19 mouse cellular contexts compared by ENCODE assay signal in genomic region chr6:145139236-145139635, GRCm38 (mm10).
"Had no signal": no experiment of that assay in that cellular context is flagged by ENCODE, and none has a peak within 500 bp of the region (broad histone marks: within the 10 kb centered on the region; RNA-seq: fewer than 3 reads in every experiment).

No protein-coding gene starts in this region.

- H3K4me3 ChIP-seq: left cerebral cortex, adult 2 months; limb, embryonic 12.5 days; limb, embryonic 15.5 days; liver, embryonic 12.5 days; liver, embryonic 15.5 days; megakaryocyte, embryonic 14.5 days; midbrain, embryonic 10.5 days; midbrain, embryonic 15.5 days; neural tube, embryonic 12.5 days; neural tube, embryonic 15.5 days had no signal

- H3K4me2 ChIP-seq: limb, embryonic 12.5 days; limb, embryonic 15.5 days; liver, embryonic 12.5 days; liver, embryonic 15.5 days; midbrain, embryonic 15.5 days; neural tube, embryonic 12.5 days; neural tube, embryonic 15.5 days had no signal

- H3K36me3 ChIP-seq: limb, embryonic 12.5 days; limb, embryonic 15.5 days; liver, embryonic 12.5 days; liver, embryonic 15.5 days; midbrain, embryonic 10.5 days; midbrain, embryonic 15.5 days; neural tube, embryonic 12.5 days; neural tube, embryonic 15.5 days had no signal

- DNase-seq: kidney, adult 2 months; kidney, postnatal 36 days; layer of hippocampus, postnatal 36 days; lung, adult 2 months; lung, postnatal 14 days; retina, postnatal 1 day; thymus, adult 18-20 months had no signal

- H3K9me3 ChIP-seq: limb, embryonic 12.5 days; limb, embryonic 15.5 days; liver, embryonic 12.5 days; liver, embryonic 15.5 days; megakaryocyte, embryonic 14.5 days; midbrain, embryonic 10.5 days; midbrain, embryonic 15.5 days; neural tube, embryonic 12.5 days; neural tube, embryonic 15.5 days had no signal

- H3K27ac ChIP-seq: kidney, postnatal 0 days; left cerebral cortex, adult 2 months; limb, embryonic 12.5 days; limb, embryonic 15.5 days; liver, embryonic 12.5 days; midbrain, embryonic 10.5 days; midbrain, embryonic 15.5 days; neural tube, embryonic 12.5 days; neural tube, embryonic 15.5 days had no signal

- ATAC-seq: intestine, postnatal 0 days; liver, embryonic 12.5 days; midbrain, embryonic 15.5 days had no signal

- H3K27me3 ChIP-seq: limb, embryonic 15.5 days; liver, embryonic 12.5 days; liver, embryonic 15.5 days; megakaryocyte, embryonic 14.5 days; midbrain, embryonic 15.5 days; neural tube, embryonic 12.5 days; neural tube, embryonic 15.5 days had no signal

- H3K9ac ChIP-seq: limb, embryonic 12.5 days; limb, embryonic 15.5 days; liver, embryonic 12.5 days; liver, embryonic 15.5 days; midbrain, embryonic 15.5 days; neural tube, embryonic 12.5 days; neural tube, embryonic 15.5 days had no signal

- H3K4me1 ChIP-seq: limb, embryonic 12.5 days; midbrain, embryonic 15.5 days; neural tube, embryonic 12.5 days; neural tube, embryonic 15.5 days had no signal
